Comparison of ENCODE assay signal across 26 mouse cellular contexts in genomic region chr2:30044550-30044949, GRCm38 (mm10).
"Had no signal": no experiment of that assay in that cellular context is flagged by ENCODE, and none has a peak within 500 bp of the region (broad histone marks: within the 10 kb centered on the region; RNA-seq: fewer than 3 reads in every experiment).

No protein-coding gene starts in this region.

- ATAC-seq: hindbrain, embryonic 16.5 days; inflammation-experienced regulatory T-cells, adult 6 months; intestine, embryonic 15.5 days; intestine, postnatal 0 days had no signal

- H3K27ac ChIP-seq: gastrocnemius, adult 2 months; heart, embryonic 10.5 days; hindbrain, embryonic 10.5 days; hindbrain, embryonic 12.5 days; hindbrain, embryonic 14.5 days; intestine, embryonic 15.5 days; layer of hippocampus, adult 2 months; limb, embryonic 10.5 days; limb, embryonic 12.5 days; liver, embryonic 15.5 days had no signal

- DNase-seq: gastrocnemius, adult 2 months; gastrocnemius, postnatal 10 days; gastrocnemius, postnatal 25 days; heart, adult 18-20 months; heart, postnatal 10 days; heart, postnatal 4 days; kidney, adult 18-20 months; kidney, adult 8-10 months; kidney, postnatal 10 days; kidney, postnatal 25 days; kidney, postnatal 4 days; liver had no signal

- H3K9me3 ChIP-seq: heart, embryonic 10.5 days; heart, embryonic 12.5 days; hindbrain, embryonic 10.5 days; hindbrain, embryonic 12.5 days; intestine, embryonic 15.5 days; limb, embryonic 10.5 days; limb, embryonic 12.5 days; liver, embryonic 15.5 days had no signal

- H3K4me2 ChIP-seq: heart, embryonic 12.5 days; hindbrain, embryonic 12.5 days; hindbrain, embryonic 14.5 days; intestine, embryonic 15.5 days; limb, embryonic 12.5 days; liver, embryonic 11.5 days; liver, embryonic 15.5 days had no signal

- H3K4me3 ChIP-seq: gastrocnemius, adult 2 months; heart, embryonic 10.5 days; heart, embryonic 12.5 days; hindbrain, embryonic 10.5 days; hindbrain, embryonic 12.5 days; intestine, embryonic 15.5 days; layer of hippocampus, adult 2 months; limb, embryonic 10.5 days; limb, embryonic 12.5 days; liver, embryonic 15.5 days had no signal

- H3K36me3 ChIP-seq: intestine, embryonic 15.5 days; liver, embryonic 15.5 days had no signal

- H3K27me3 ChIP-seq: heart, embryonic 12.5 days; hindbrain, embryonic 12.5 days; intestine, embryonic 15.5 days; limb, embryonic 12.5 days; liver, embryonic 15.5 days had no signal

- H3K9ac ChIP-seq: heart, embryonic 12.5 days; hindbrain, embryonic 12.5 days; hindbrain, embryonic 14.5 days; intestine, embryonic 15.5 days; limb, embryonic 12.5 days; liver, embryonic 15.5 days had no signal
